Mouse (Mus musculus) T-helper 17 cell (primary cell): ENCODE results near the gene Cnp.
"Not testable (repeated sequence)": the region's sequence is repeated elsewhere in the genome, so short reads cannot be mapped to it uniquely, and the experiment has no call there.

ENCODE experiments used
- in situ Hi-C, 2 experiments: fragments of 300-600 bp; cut with MboI, MseI; formaldehyde crosslinking; loops; 1 replicate in 1 of 2; 2 replicates in 1 of 2; pipeline ENCODE4 v1.15.1; 2025; ENCODE audit warnings: high pct_unique_total_duplicates in 2 of 2

Gene Cnp

DNA sequence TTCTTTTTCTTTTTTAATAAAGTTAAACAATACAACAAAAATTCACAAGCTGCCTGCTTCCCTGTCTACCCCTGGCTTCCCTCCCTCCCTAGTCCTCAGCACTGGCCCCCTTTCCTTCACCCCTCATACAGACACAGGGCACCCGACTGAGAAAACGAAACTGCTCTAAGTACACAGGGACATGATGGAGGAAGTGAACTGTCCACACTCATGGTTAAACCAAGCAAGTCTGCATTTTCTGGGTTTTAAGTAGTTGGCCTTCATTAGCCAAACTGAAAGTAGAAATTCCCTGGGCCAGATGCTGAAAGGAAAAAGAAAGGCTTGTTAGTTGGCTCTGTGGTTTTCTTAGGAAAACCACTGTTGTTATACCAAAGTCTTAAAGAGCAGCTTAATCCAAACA lies 8.1 kb downstream of the Cnp start:
- in situ Hi-C loops: no loop called here

GRCm38 (mm10) chr11:100584561-100584961 lies 9.9 kb downstream of the Cnp start:
- in situ Hi-C loops: no loop called here

DNA sequence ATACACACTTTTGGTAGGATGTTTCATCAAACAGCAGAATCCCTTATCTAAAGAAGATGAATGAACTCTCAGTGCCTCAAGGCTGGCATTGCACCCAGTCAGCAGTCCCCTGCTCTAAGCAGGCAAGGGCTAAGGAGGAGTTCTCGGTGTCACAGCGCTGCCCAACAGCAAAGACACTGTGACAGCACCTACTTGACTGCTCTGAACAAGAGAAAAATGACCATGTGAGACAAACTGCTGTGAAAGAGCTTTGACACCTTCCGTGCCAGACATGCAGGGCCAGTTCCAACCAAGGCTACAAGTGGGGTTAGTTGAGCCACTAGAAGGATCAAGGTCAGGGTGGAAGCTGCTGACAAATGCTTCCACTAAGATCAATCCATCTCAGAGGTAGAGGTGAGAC lies 10.4 kb downstream of the Cnp start:
- in situ Hi-C loops: no loop called here

DNA sequence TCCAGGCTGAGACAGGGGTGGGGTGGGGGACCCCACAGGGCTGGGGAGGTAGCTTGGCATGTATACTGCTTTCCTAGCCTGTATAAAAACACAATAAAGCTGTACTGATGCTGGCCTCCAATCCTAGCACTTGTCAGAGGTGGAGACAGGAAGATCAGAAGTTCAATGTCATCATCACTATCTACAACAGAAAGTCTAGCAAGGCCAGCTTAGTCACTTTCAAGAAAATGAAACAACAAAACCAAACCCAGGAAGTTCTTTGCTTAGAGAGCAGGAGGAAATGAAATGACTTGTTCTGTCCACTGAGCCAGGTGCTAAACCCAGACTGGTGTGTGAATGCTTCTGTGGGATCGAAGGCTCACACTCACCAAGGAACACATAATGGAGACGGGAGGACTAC lies 13.8 kb downstream of the Cnp start:
- in situ Hi-C loops: no loop called here

- in situ Hi-C loops: no loop called here
Observed at GRCm38 (mm10) chr11:100592346-100593046, 17.8 kb downstream of the Cnp start.

DNA sequence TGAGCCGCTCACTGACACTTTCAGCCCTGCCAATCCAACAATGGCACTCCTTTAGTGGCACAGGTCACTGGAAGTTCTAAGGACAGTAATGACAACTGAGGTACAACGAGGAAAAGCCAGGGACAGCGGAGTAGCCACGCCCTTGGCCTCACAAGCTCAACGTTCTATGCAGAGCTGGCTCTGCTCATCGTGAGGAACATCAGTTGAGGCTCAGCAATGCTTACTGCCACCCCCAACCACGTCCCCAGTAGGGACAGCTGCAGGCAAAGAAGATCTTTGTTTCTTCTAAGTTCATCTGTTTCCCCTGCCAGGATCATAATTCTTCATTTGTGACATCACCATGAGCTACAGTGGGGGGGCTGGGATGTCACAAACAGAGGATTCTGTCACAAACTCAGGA lies 19.9 kb downstream of the Cnp start:
- in situ Hi-C loops: no loop called here

GRCm38 (mm10) chr11:100595533-100595932 lies 20.8 kb downstream of the Cnp start:
- in situ Hi-C loops: no loop called here

DNA sequence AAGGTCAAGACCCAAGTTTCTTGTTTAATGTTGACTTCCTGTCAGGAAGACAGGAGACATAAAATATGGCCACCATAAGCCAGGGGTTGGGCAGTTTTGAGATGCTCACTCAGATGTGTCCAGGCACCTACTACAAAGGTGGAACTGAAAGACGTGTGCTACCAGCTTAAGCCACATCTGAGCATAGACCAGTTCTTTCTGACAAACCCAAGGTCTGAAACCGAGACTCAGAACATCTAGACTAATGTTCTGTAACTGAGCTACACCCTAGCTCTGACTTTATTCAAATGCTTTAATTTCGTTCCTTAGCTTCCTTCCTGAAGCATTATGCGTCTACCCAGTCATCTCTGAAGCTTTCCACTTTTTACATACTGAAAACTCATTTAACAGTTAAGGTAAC lies 23.4 kb downstream of the Cnp start:
- in situ Hi-C loops: no loop called here

GRCm38 (mm10) chr11:100601372-100601771 lies 26.7 kb downstream of the Cnp start:
- in situ Hi-C loops: no loop called here

DNA sequence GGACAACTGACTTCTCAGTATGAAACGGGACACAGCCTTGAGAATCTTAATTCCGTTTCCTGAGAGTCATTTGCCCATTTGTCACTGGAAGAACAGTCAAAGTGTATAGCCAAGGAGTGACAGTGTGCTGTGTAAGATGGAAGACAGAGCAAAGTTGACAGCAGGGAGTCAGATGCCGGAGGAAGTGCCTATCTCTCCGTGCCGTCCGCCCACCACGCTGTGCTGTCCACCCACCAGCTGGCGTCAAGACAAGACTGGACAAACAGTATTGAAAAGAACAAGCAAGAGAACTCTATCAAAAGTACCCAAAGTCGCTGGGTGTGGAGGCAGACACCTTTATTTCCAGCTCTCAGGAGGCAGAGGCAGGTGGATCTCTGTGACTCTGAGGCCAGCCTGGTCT lies 28.5 kb downstream of the Cnp start:
- in situ Hi-C loops: no loop called here

GRCm38 (mm10) chr11:100603813-100604212 lies 29.1 kb downstream of the Cnp start:
- in situ Hi-C loops: no loop called here

- in situ Hi-C loops: no loop called here
Observed at GRCm38 (mm10) chr11:100604321-100605005, 29.8 kb downstream of the Cnp start.

DNA sequence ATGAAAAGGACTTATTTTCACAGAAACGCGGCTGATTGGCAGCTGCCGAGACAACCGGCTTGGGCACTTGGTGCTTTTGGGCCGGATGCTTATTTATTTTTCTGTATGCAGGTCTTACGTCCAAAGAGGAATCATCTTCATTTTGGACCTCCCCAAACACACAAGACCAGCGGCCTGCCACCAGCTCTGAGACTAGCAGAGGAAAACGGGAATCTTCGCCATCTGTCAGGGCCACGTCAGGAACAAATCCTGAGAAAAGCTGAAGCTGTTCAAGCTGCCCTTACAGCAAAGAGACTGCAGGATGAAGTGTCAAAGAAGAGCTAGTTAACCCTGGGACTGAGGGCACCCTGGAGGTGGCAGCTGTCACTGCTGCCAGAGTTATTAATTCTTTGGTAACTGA lies 30.7 kb downstream of the Cnp start:
- in situ Hi-C loops: no loop called here

DNA sequence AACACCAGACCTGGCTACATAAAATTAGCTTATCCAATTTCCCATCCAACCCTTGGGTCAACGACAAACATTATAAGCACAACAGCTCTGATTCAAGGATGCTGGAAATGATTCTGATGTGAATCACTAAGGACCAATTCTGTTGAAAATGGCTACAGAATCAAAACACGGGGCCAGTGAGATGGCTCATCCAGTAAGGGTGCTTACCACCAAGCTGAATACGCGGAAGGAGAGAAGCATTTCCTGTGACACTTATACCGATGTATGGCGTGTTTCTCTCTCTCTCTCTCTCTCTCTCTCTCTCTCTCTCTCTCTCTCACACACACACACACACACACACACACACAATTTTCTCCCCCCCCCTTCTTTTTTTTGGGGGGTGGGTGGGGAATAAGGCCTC lies 32.4 kb downstream of the Cnp start:
- in situ Hi-C loops: no loop called here

GRCm38 (mm10) chr11:100608796-100609195 lies 34.1 kb downstream of the Cnp start:
- in situ Hi-C loops: no loop called here

DNA sequence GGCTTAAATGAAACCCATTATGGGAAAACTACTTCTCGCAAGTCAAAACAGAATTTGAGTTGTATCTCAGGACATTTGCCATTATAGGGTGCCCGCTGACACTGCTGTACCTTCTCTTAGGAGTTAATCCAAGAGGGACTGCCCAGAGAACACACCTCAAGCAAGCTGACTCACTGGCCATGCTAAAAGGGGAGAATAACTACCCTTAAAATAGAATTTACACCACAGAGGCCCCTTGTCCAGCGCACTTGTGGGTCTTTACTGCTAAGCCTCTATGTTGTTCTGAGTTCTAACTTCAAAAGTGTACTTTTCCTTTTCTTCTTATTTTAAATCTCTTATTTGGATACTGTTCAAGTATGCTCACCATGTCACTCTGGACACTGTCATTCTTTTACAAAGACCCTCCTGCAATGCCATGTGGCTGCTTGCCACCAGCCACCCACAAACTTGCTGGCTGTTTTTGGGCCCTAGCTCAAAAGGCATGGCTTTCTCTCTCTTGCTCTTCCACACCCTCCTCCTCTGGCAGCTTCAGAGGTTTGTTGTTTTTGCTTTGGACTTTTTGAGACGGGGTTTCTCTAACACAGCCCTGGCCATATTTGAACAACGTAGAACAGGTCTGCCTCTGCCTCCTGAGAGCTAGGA lies 34.8 kb downstream of the Cnp start:
- in situ Hi-C loops: no loop called here

GRCm38 (mm10) chr11:100609997-100610680 lies 35.4 kb downstream of the Cnp start:
- in situ Hi-C loops: no loop called here

GRCm38 (mm10) chr11:100611627-100612026 lies 36.9 kb downstream of the Cnp start:
- in situ Hi-C loops: no loop called here

GRCm38 (mm10) chr11:100613241-100613640 lies 38.5 kb downstream of the Cnp start:
- in situ Hi-C loops: no loop called here

GRCm38 (mm10) chr11:100616332-100616731 lies 41.6 kb downstream of the Cnp start:
- in situ Hi-C loops: no loop called here

DNA sequence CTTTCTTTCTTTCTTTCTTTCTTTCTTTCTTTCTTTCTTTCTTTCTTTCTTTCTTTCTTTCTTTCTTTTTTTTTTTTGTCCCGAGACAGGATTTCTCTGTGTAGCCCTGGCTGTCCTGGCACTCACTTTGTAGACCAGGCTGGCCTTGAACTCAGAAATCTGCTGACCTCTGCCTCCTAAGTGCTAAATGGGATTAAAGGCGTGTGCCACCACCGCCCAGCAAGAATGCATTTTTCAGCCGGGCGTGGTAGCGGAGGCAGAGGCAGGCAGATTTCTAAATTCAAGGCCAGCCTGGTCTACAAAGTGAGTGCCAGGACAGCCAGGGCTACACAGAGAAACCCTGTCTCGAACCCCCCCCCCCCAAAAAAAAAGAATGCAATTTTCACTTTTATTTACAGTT lies 42.1 kb downstream of the Cnp start:
- in situ Hi-C loops: not testable (repeated sequence)

- in situ Hi-C loops: no loop called here
Observed at GRCm38 (mm10) chr11:100617480-100617879, 42.8 kb downstream of the Cnp start.
